Mouse (Mus musculus) liver, adult (tissue): ENCODE results near the gene Gm7347.
"Not testable (repeated sequence)": the region's sequence is repeated elsewhere in the genome, so short reads cannot be mapped to it uniquely, and the experiment has no call there.

ENCODE experiments used
- GATA4 ChIP-seq: IDR thresholded peaks from 2 replicates; pipeline ENCODE4 v1.6.1; 2014; ENCODE audit warnings: mild to moderate bottlenecking, low read length; ENCODE audit not compliant: insufficient replicate concordance

Gene Gm7347

DNA sequence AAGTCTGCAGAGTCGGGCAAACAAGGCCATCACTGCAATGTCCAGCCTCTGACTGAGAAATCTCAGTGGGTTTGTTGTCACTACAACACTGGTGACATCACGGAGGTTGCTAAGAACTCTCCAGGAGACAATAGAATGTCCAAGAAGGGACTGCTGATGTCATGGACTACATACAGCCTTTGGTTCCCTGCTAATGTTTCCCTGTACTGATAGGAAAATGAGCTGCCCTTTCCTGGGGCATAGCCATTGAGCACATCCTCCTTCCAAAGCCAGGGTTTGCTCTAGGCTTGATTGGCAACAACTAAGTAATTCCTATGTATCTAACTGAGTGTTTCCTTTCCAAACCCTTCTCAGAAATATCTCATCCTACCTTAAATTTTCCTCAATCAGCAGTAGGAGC, at the start of gene Gm7347:
Gm7347 (minus strand) TSS at position 101 of the 400 bp plus-strand sequence.
- TF ChIP-seq GATA4: not testable (repeated sequence)

GRCm38 (mm10) chr5:26105262-26105661, 46.9 kb upstream of the Gm7347 start, which contains the start of gene 5031410I06Rik:
Gene 5031410I06Rik (minus strand): TSS chr5:26105362.
- TF ChIP-seq GATA4: not testable (repeated sequence)

DNA sequence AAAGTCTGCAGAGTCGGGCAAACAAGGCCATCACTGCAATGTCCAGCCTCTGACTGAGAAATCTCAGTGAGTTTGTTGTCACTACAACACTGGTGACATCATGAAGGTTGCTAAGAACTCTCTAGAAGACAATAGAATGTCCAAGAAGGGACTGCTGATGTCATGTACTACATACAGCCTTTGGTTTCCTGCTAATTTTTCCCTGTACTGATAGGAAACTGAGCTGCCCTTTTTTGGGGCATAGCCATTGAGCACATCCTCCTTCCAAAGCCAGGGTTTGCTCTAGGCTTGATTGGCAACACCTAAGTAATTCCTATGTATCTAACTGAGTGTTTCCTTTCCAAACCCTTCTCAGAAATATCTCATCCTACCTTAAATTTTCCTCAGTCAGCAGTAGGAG, 30.8 kb upstream of the Gm7347 start, which contains the start of gene Gm10471:
Gm10471 (minus strand) TSS at position 101 of the 400 bp plus-strand sequence.
- not testable (repeated sequence) for TF ChIP-seq GATA4

DNA sequence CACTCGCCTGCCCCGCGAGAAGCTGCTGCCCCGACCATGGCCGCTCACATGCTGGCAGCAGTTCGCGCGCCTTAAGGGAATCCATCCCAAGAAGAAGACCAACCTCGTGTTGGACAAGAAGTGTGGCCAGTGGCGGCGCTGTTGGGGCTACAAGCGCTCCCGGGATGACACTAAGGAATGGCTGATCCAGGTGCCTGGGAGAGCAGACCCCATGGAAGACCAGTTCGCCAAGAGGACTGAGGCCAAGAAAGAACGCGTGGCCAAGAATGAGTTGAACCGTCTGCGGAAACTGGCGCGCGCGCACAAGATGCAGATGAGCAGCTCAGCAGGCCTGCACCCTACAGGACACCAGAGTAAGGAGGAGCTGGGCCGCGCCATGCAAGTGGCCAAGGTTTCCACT, 12.3 kb upstream of the Gm7347 start:
- no peak for TF ChIP-seq GATA4

DNA sequence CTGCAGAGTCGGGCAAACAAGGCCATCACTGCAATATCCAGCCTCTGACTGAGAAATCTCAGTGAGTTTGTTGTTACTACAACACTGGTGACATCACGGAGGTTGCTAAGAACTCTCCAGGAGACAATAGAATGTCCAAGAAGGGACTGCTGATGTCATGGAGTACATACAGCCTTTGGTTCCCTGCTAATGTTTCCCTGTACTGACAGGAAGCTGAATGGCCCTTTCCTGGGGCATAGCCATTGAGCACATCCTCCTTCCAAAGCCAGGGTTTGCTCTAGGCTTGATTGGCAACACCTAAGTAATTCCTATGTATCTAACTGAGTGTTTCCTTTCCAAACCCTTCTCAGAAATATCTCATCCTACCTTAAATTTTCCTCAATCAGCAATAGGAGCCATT, 18.9 kb downstream of the Gm7347 start, which contains the start of gene Speer4a:
Speer4a (minus strand) TSS at position 101 of the 400 bp plus-strand sequence.
- not testable (repeated sequence) for TF ChIP-seq GATA4

DNA sequence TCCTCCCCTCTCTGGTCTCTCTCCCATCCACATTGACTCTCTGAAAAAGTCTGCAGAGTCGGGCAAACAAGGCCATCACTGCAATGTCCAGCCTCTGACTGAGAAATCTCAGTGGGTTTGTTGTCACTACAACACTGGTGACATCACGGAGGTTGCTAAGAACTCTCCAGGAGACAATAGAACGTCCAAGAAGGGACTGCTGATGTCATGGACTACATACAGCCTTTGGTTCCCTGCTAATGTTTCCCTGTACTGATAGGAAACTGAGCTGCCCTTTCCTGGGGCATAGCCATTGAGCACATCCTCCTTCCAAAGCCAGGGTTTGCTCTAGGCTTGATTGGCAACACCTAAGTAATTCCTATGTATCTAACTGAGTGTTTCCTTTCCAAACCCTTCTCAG, 35.6 kb downstream of the Gm7347 start, which contains the start of gene Gm5862:
Gm5862 (minus strand) TSS at position 101 of the 400 bp plus-strand sequence.
- not testable (repeated sequence) for TF ChIP-seq GATA4

DNA sequence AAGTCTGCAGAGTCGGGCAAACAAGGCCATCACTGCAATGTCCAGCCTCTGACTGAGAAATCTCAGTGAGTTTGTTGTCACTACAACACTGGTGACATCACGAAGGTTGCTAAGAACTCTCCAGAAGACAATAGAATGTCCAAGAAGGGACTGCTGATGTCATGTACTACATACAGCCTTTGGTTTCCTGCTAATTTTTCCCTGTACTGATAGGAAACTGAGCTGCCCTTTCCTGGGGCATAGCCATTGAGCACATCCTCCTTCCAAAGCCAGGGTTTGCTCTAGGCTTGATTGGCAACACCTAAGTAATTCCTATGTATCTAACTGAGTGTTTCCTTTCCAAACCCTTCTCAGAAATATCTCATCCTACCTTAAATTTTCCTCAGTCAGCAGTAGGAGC, 53.7 kb downstream of the Gm7347 start, which contains the start of gene Gm1979:
Gm1979 (minus strand) TSS at position 101 of the 400 bp plus-strand sequence.
- TF ChIP-seq GATA4: not testable (repeated sequence)
